In genomic region chr2:65188585-65188984, GRCm38 (mm10) we compare ENCODE assay signal across 14 mouse cellular contexts. TPM values are rescaled to one million over a fixed set of nuclear protein-coding genes. Genes with fewer than 3 reads are reported as not detected.
DNase-seq lines count a peak whose midpoint lies in the region; ATAC-seq and TF ChIP-seq lines count a peak whose summit lies in the region.
"Had no signal": no experiment of that assay in that cellular context is flagged by ENCODE, and none has a peak within 500 bp of the region (broad histone marks: within the 10 kb centered on the region; RNA-seq: fewer than 3 reads in every experiment).

No protein-coding gene starts in this region.

- no peak overlapping the region; the same call in 1 of the 2 replicates for H3K4me3 ChIP-seq in heart, embryonic 10.5 days
- no peak overlapping the region for H3K4me3 ChIP-seq in left cerebral cortex, adult 2 months
- H3K4me3 ChIP-seq in forebrain, embryonic 12.5 days (replicated peaks): no peak overlapping the region
- H3K4me3 ChIP-seq: limb, embryonic 10.5 days had no signal

- no peaks in the 10 kb centered on the region for H3K27me3 ChIP-seq in heart, embryonic 10.5 days (ENCODE audit: insufficient read depth, poor library complexity, severe bottlenecking)
- H3K27me3 ChIP-seq in forebrain, embryonic 12.5 days: no peaks in the 10 kb centered on the region

- H3K9me3 ChIP-seq in heart, embryonic 10.5 days: no peaks in the 10 kb centered on the region
- no peaks in the 10 kb centered on the region for H3K9me3 ChIP-seq in forebrain, embryonic 12.5 days
- H3K9me3 ChIP-seq: limb, embryonic 10.5 days had no signal

- no peaks in the 10 kb centered on the region for H3K36me3 ChIP-seq in heart, embryonic 10.5 days
- H3K36me3 ChIP-seq in forebrain, embryonic 12.5 days (replicated peaks): no peaks in the 10 kb centered on the region
- H3K36me3 ChIP-seq: limb, embryonic 10.5 days had no signal

- intact Hi-C loops in heart, postnatal 25 days (cut with DNase I): no loop called here
- intact Hi-C loops in left cerebral cortex, adult 2 months (cut with DNase I): no loop called here

- ATAC-seq in inflammation-experienced regulatory T-cells, adult 6 months: peak; percentile 75
- ATAC-seq in forebrain, embryonic 12.5 days (ENCODE audit: low FRiP score): no peak
- ATAC-seq: hindbrain, postnatal 0 days; midbrain, embryonic 16.5 days had no signal

- TF ChIP-seq CTCF in left cerebral cortex, adult 2 months (IDR thresholded peaks at IDR 0.05): no peak

- peak overlapping the region; percentile 56; the same call in 1 of the 2 replicates for H3K27ac ChIP-seq in heart, embryonic 10.5 days
- H3K27ac ChIP-seq in left cerebral cortex, adult 2 months: no peak overlapping the region
- H3K27ac ChIP-seq in forebrain, embryonic 12.5 days: no peak overlapping the region
- H3K27ac ChIP-seq: hindbrain, postnatal 0 days had no signal

- 17% methylated on average over 6 of the region's 6 CpGs for WGBS in heart, embryonic 10.5 days
- WGBS in forebrain, embryonic 12.5 days: 79% methylated on average over 6 of the region's 6 CpGs

- DNase-seq in heart, embryonic 10.5 days (ENCODE audit: low spot score): no peak
- DNase-seq in heart, postnatal 25 days (ENCODE audit: low spot score): no peak
- peak; percentile 73 to 78 for DNase-seq in spleen, postnatal 36 days (ENCODE audit: low spot score in 2 of 2)
- DNase-seq in spleen, adult 18-20 months: no peak
- DNase-seq in cerebellum, adult 11-12 months: no peak
- no peak for DNase-seq in left cerebral cortex, adult 2 months (ENCODE audit: extremely low spot score in 1 of 2, low spot score in 2 of 2)
- DNase-seq: cerebellum, adult 11 months; layer of hippocampus, adult 9-11 months; right cerebral cortex, postnatal 25 days had no signal

- no peak overlapping the region for H3K9ac ChIP-seq in forebrain, embryonic 12.5 days

- H3K4me2 ChIP-seq in forebrain, embryonic 12.5 days: no peak overlapping the region

- peaks cover 50% of the 10 kb centered on the region for H3K4me1 ChIP-seq in heart, embryonic 10.5 days
- no peaks in the 10 kb centered on the region for H3K4me1 ChIP-seq in forebrain, embryonic 12.5 days

RNA-seq across cellular contexts. Expression of gene Cobll1, which starts 50.6 kb away (rescaled TPM):
- polyA plus RNA-seq in heart, embryonic 10.5 days (2016; fragmentation: Nextera tagmentation; extraction: Ambion mirVana): 9.8 and 13.9 TPM in 2 replicates
- 10 to 100 TPM; 56.6 to 61.6 TPM for total RNA-seq in heart, postnatal 25 days (2021)
- 1 to 10 TPM; 3.6 to 8.8 (median 3.6) TPM for polyA plus RNA-seq in inflammation-experienced regulatory T-cells, adult 6 months (2017; shearing (Covaris generic))
- 1 to 10 TPM; 7.0 to 7.1 TPM for total RNA-seq in left cerebral cortex, adult 2 months (2021)
- 3.2 and 4.0 TPM in 2 replicates for polyA plus RNA-seq in forebrain, embryonic 12.5 days (2016; fragmentation: Nextera tagmentation; extraction: Ambion mirVana)

Comparison
In these comparisons a context has a peak if more than half of its experiments do, and no peak if none do; other contexts are left out.
1. DNase-seq: peak in spleen, postnatal 36 days (2 of 2); none in heart, embryonic 10.5 days (single experiment), heart, postnatal 25 days (single experiment), spleen, adult 18-20 months (0 of 2), cerebellum, adult 11-12 months (single experiment) and left cerebral cortex, adult 2 months (0 of 2).